Mouse (Mus musculus): ENCODE measurements around the gene Ckap4. TPM values are rescaled to one million over a fixed set of nuclear protein-coding genes. Genes with fewer than 3 reads are reported as not detected.
A peak's percentile ranks its signal among the peaks of the same experiment; 100 is the strongest.
"Not testable (repeated sequence)": the region's sequence is repeated elsewhere in the genome, so short reads cannot be mapped to it uniquely, and the experiment has no call there.

The Ckap4 gene
- polyA plus RNA-seq, 1 experiment from 2014 or later: 56.5 TPM

GRCm38 (mm10) chr10:84494432-84494831 is 39.4 kb downstream of the Ckap4 start:
- Histone ChIP-seq H3K36me3 (ENCODE audit: control insufficient read depth, insufficient read depth) (no peaks in the 10 kb centered on the region), H3K9me3 (replicated peaks; ENCODE audit: control insufficient read depth, low read length) (no peaks in the 10 kb centered on the region), H3K27me3 (ENCODE audit: control insufficient read depth, insufficient read depth, low read length) (no peaks in the 10 kb centered on the region), H3K9ac (ENCODE audit: low read length) (no peak overlapping the region), H3K27ac (ENCODE audit: low read length) (no peak overlapping the region), H3K4me3 (ENCODE audit: low read length) (no peak overlapping the region), H3K4me1 (ENCODE audit: control insufficient read depth, insufficient read depth, low read length) (peaks cover 5% of the 10 kb centered on the region), H3K4me2 (ENCODE audit: low read depth, low read length) (no peak overlapping the region)
- peak; percentile 73 for ATAC-seq (replicated peaks; ENCODE audit: extremely low read depth, insufficient read depth, low FRiP score)
- 31% methylated on average over 7 of the region's 7 CpGs for WGBS

DNA sequence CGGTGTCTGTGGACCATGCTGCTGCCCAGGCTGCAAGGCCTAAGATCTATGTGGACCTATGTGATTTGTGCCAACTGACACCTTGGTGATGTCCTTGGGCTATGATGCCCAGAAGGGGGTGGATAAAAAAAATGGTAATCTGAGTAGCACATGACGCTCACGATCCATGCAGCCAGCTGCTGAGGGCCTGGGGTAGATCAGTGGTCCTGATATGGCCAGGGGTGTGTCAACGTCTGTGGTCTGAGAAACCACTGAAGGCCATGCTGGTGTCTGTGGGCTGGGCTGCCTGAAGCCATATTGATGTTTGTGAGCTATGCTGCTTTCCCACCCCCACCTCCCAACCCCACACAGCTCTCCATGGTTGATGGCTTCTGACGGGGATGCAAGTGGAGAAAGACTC is 43.7 kb downstream of the Ckap4 start:
- no peaks in the 10 kb centered on the region for H3K27me3 ChIP-seq (ENCODE audit: control insufficient read depth, insufficient read depth, low read length)
- no peaks in the 10 kb centered on the region for H3K36me3 ChIP-seq (ENCODE audit: control insufficient read depth, insufficient read depth)
- H3K4me3 ChIP-seq (ENCODE audit: low read length): no peak overlapping the region
- H3K4me1 ChIP-seq (ENCODE audit: control insufficient read depth, insufficient read depth, low read length): peaks cover 5% of the 10 kb centered on the region
- ATAC-seq (replicated peaks; ENCODE audit: extremely low read depth, insufficient read depth, low FRiP score): no peak
- WGBS: 90% methylated on average over 5 of the region's 5 CpGs
- no peaks in the 10 kb centered on the region for H3K9me3 ChIP-seq (replicated peaks; ENCODE audit: control insufficient read depth, low read length)
- no peak overlapping the region for H3K4me2 ChIP-seq (ENCODE audit: low read depth, low read length)
- no peak overlapping the region for H3K27ac ChIP-seq (ENCODE audit: low read length)
- no peak overlapping the region for H3K9ac ChIP-seq (ENCODE audit: low read length)

- Histone ChIP-seq H3K4me2 (ENCODE audit: low read depth, low read length) (no peak overlapping the region), H3K36me3 (ENCODE audit: control insufficient read depth, insufficient read depth) (no peaks in the 10 kb centered on the region), H3K27me3 (ENCODE audit: control insufficient read depth, insufficient read depth, low read length) (no peaks in the 10 kb centered on the region), H3K27ac (ENCODE audit: low read length) (no peak overlapping the region), H3K4me1 (ENCODE audit: control insufficient read depth, insufficient read depth, low read length) (no peaks in the 10 kb centered on the region), H3K9me3 (replicated peaks; ENCODE audit: control insufficient read depth, low read length) (no peaks in the 10 kb centered on the region), H3K4me3 (ENCODE audit: low read length) (no peak overlapping the region), H3K9ac (ENCODE audit: low read length) (no peak overlapping the region)
- ATAC-seq (replicated peaks; ENCODE audit: extremely low read depth, insufficient read depth, low FRiP score): no peak; the same call in 1 of the 2 replicates
- 43% methylated on average over 6 of the region's 6 CpGs for WGBS
Measured at GRCm38 (mm10) chr10:84488315-84488714, 45.5 kb downstream of the Ckap4 start.

DNA sequence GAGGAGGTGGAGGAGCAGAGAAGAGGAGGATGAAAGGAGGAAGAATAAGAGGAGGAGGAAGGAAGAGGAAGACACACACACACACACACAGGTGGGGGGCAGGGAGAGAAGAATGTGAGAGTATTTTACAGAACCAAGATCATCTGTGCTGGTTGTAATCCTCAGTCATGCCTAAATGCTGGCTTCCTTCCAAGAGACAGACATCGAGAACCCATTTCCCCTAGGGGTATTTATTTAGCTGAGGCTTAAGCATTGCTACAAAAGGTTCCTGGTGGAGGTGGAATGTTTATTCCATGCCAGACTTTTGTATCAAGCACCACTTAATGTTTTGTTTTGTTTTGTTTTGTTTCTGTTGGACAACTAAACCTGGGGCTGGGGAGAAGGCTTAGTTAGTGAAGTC is 49.2 kb downstream of the Ckap4 start:
- H3K9ac ChIP-seq (ENCODE audit: low read length): no peak overlapping the region
- H3K36me3 ChIP-seq (ENCODE audit: control insufficient read depth, insufficient read depth): no peaks in the 10 kb centered on the region
- no peak overlapping the region for H3K4me3 ChIP-seq (ENCODE audit: low read length)
- H3K4me2 ChIP-seq (ENCODE audit: low read depth, low read length): no peak overlapping the region
- no peaks in the 10 kb centered on the region for H3K27me3 ChIP-seq (ENCODE audit: control insufficient read depth, insufficient read depth, low read length)
- 28% methylated on average over 1 of the region's 1 CpGs for WGBS
- H3K4me1 ChIP-seq (ENCODE audit: control insufficient read depth, insufficient read depth, low read length): peaks cover 12% of the 10 kb centered on the region
- H3K9me3 ChIP-seq (replicated peaks; ENCODE audit: control insufficient read depth, low read length): no peaks in the 10 kb centered on the region
- no peak for ATAC-seq (replicated peaks; ENCODE audit: extremely low read depth, insufficient read depth, low FRiP score)
- no peak overlapping the region for H3K27ac ChIP-seq (ENCODE audit: low read length)

- H3K9me3 ChIP-seq (replicated peaks; ENCODE audit: control insufficient read depth, low read length): no peaks in the 10 kb centered on the region
- H3K4me3 ChIP-seq (ENCODE audit: low read length): no peak overlapping the region
- 75% methylated on average over 3 of the region's 3 CpGs for WGBS
- no peak overlapping the region for H3K4me2 ChIP-seq (ENCODE audit: low read depth, low read length)
- ATAC-seq (replicated peaks; ENCODE audit: extremely low read depth, insufficient read depth, low FRiP score): no peak
- no peak overlapping the region for H3K27ac ChIP-seq (ENCODE audit: low read length)
- no peak overlapping the region for H3K9ac ChIP-seq (ENCODE audit: low read length)
- no peaks in the 10 kb centered on the region for H3K36me3 ChIP-seq (ENCODE audit: control insufficient read depth, insufficient read depth)
- H3K27me3 ChIP-seq (ENCODE audit: control insufficient read depth, insufficient read depth, low read length): no peaks in the 10 kb centered on the region
- peaks cover 12% of the 10 kb centered on the region for H3K4me1 ChIP-seq (ENCODE audit: control insufficient read depth, insufficient read depth, low read length)
Measured at GRCm38 (mm10) chr10:84483553-84483952, 50.3 kb downstream of the Ckap4 start.

- Histone ChIP-seq H3K27ac (ENCODE audit: low read length) (no peak overlapping the region), H3K9ac (ENCODE audit: low read length) (no peak overlapping the region), H3K27me3 (ENCODE audit: control insufficient read depth, insufficient read depth, low read length) (no peaks in the 10 kb centered on the region), H3K4me2 (ENCODE audit: low read depth, low read length) (no peak overlapping the region), H3K4me3 (ENCODE audit: low read length) (no peak overlapping the region), H3K36me3 (ENCODE audit: control insufficient read depth, insufficient read depth) (no peaks in the 10 kb centered on the region), H3K4me1 (ENCODE audit: control insufficient read depth, insufficient read depth, low read length) (peaks cover 12% of the 10 kb centered on the region), H3K9me3 (replicated peaks; ENCODE audit: control insufficient read depth, low read length) (no peaks in the 10 kb centered on the region)
- no peak for ATAC-seq (replicated peaks; ENCODE audit: extremely low read depth, insufficient read depth, low FRiP score)
- WGBS: 79% methylated on average over 2 of the region's 2 CpGs
Measured at GRCm38 (mm10) chr10:84483069-84483468, 50.8 kb downstream of the Ckap4 start.

DNA sequence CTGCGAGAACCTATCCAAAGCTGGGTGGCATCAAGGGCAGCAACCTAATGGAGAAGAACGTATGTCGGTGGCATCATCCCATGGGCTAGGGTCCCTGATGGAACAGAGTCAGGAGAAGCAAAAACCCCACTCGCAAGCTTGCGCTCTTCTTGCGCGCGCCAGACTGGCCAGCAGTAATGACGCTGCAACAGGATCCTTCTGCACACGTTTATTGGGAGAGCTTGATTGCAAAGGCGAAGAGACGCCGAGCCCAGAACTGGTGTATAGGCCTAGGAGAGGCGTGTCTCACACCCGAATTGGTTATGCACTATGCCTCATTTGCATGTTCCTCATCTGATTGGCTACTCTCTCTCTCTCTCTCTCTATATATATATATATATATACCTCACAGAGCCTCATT is 51.4 kb downstream of the Ckap4 start:
- not testable (repeated sequence) for H3K27ac ChIP-seq (ENCODE audit: low read length); H3K9ac ChIP-seq (ENCODE audit: low read length); H3K4me3 ChIP-seq (ENCODE audit: low read length); H3K36me3 ChIP-seq (ENCODE audit: control insufficient read depth, insufficient read depth); H3K27me3 ChIP-seq (ENCODE audit: control insufficient read depth, insufficient read depth, low read length); H3K9me3 ChIP-seq (replicated peaks; ENCODE audit: control insufficient read depth, low read length); ATAC-seq (replicated peaks; ENCODE audit: extremely low read depth, insufficient read depth, low FRiP score); H3K4me2 ChIP-seq (ENCODE audit: low read depth, low read length)
- H3K4me1 ChIP-seq (ENCODE audit: control insufficient read depth, insufficient read depth, low read length): peaks cover 13% of the 10 kb centered on the region
- 94% methylated on average over 15 of the region's 15 CpGs for WGBS

DNA sequence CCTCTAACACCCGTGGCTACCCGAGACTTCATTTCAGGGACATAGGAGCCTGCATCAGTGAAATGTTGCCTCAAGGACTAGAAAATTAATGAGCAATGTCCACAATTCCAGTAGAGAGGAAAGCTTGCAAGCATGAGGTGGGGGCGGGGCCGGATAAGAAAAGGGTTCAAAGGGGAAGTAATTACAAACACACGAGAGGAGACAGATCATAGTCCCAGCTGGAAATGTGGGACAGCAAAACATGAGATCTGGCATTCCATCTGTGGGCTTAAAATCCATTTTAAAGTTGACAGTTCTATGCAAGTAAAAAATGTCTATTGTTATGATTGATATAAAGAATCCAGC is 52.6 kb downstream of the Ckap4 start:
- Histone ChIP-seq H3K27ac (ENCODE audit: low read length) (peak overlapping the region; percentile 84), H3K4me1 (ENCODE audit: control insufficient read depth, insufficient read depth, low read length) (peaks cover 13% of the 10 kb centered on the region), H3K27me3 (ENCODE audit: control insufficient read depth, insufficient read depth, low read length) (no peaks in the 10 kb centered on the region), H3K9ac (ENCODE audit: low read length) (no peak overlapping the region), H3K4me3 (ENCODE audit: low read length) (no peak overlapping the region), H3K36me3 (ENCODE audit: control insufficient read depth, insufficient read depth) (no peaks in the 10 kb centered on the region), H3K9me3 (replicated peaks; ENCODE audit: control insufficient read depth, low read length) (no peaks in the 10 kb centered on the region), H3K4me2 (ENCODE audit: low read depth, low read length) (no peak overlapping the region; the same call in 1 of the 2 replicates)
- no peak for ATAC-seq (replicated peaks; ENCODE audit: extremely low read depth, insufficient read depth, low FRiP score)
- WGBS: 60% methylated on average over 5 of the region's 5 CpGs

- WGBS: 35% methylated on average over 8 of the region's 8 CpGs
- H3K4me2 ChIP-seq (ENCODE audit: low read depth, low read length): no peak overlapping the region; the same call in 1 of the 2 replicates
- peak; percentile 81 for ATAC-seq (replicated peaks; ENCODE audit: extremely low read depth, insufficient read depth, low FRiP score)
Measured at GRCm38 (mm10) chr10:84480667-84481326, 53.1 kb downstream of the Ckap4 start.

More at GRCm38 (mm10) chr10:84480667-84481326, 53.1 kb downstream of the Ckap4 start:
- Histone ChIP-seq H3K9me3 (replicated peaks; ENCODE audit: control insufficient read depth, low read length) (no peaks in the 10 kb centered on the region), H3K36me3 (ENCODE audit: control insufficient read depth, insufficient read depth) (no peaks in the 10 kb centered on the region), H3K4me1 (ENCODE audit: control insufficient read depth, insufficient read depth, low read length) (peaks cover 13% of the 10 kb centered on the region), H3K4me3 (ENCODE audit: low read length) (no peak overlapping the region), H3K9ac (ENCODE audit: low read length) (peak overlapping the region; percentile 29; the same call in 1 of the 2 replicates), H3K27me3 (ENCODE audit: control insufficient read depth, insufficient read depth, low read length) (no peaks in the 10 kb centered on the region), H3K27ac (ENCODE audit: low read length) (peak overlapping the region; percentile 84)

Data from heart, embryonic 16.5 days (tissue).